Mouse (Mus musculus): ENCODE data around the gene Adam19. TPM values are rescaled to one million over a fixed set of nuclear protein-coding genes. Genes with fewer than 3 reads are reported as not detected.

Adam19 gene
- total RNA-seq, 2 experiments from 2014 or later = 5.7 to 5.8 TPM

DNA sequence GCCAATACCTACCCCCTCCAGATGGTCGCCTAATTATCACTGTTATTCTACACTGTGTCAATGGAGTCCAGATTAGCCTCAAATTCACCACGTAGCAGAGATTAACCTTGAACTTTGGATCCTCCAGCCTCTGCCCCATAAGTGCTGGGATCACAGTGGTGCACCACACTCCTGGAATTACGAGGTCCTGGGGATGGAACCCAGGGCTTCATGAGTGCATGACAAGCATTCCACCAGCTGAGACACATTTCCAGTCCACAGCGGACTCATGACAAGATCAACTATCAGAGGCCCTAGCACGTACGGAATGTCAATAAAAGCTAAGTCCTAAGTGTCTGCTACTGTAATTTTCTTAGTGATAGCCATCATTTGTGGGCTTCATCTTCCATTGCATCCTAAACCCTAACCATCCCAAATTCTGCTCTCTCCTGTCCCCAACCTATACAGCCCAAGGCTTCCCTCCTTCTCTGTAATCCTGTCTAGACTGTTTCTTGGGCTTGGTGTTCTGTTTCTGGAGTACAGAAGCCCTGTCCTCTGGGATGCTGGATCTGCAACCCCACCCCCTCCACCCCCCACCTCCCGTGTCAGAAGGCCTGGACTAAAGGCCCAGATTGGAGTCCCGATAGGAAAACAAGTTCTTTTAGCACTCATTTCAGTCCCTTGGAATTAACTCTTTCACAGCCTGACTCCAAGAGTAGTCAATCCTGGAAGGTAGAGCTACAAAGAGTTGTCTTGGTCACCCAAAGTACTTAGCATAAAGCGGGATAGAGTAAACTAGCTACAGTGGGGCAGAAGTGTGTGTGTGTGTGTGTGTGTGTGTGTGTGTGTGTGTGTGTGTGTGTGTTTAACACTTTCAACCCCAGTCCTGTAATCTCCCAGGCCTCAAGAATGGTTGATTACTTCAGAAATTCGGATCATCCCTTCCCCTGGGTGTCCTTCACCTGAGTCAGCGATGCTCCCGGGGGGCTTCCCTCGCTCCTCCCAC, 589 bp upstream of the Adam19 start:
- no peak for DNase-seq

DNA sequence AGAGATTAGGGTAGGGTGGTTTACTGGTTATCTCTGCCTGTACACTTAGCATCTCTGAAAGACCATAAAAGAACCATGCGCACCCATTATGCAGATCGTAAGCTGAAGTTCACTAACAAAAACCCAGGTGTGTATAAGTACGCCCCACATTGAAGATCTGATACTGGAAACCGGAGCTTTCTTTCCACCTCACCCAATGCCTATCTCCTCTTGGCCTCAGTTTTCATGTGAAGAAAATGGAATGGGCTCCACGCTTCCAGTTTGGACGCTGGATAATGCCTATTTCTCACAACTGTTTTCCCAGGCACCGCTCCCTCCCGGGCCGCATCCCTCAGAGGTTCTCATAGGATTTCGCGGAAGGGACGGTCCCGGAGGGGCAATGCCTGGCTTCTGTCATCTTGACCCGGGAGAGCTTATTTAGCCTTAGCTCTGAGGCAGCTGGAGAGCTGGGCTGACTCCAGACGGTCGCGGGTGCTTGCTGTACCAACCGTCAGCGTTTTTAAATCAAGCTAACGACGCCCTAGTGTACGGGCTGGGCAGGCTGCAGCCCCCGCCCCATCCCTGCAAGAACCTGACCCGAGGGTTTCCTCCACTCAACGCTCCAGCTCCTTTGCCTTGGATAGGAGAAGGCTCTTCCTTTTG, 1.1 kb downstream of the Adam19 start:
- DNase-seq = peak in 1 of 2 experiments; percentile 27

DNA sequence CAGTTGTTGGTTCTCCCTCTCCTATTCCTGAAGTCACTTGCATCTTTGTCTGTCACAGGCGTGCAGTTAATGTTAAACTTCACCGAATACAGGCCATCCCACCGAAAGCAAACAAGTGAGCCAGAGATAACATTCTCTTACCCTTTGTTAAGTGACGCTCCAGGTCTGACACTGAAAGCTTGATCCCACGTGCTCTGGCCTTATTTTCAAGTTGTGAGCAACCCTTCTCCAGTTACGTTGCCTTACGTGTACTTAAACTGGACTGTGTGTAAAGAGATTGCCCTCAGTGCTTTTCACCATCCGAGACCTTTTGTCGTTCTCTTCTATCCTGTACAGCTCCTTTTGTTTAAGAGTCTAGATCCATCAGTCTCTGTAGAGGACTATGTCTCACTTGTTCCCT, 2.2 kb downstream of the Adam19 start:
- DNase-seq = no peak

DNA sequence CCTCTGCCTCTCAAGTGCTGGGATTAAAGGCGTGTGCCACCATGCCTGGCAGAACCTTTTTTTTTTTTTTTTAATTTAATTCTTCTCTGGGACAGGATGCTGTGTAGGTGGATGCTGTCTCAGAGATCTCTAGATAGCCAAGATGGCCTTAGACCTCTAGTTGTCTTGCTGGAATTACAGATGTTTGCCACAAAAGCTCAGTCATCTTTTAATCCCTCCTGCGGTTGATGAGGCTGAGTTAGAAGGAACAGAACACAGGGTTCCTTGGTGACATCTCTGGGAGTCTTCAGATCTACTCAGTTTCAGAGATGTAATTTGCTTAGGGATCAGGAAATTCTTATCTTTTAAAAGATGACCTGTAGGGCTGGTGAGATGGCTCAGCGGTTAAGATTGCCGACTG, 3.1 kb downstream of the Adam19 start:
- DNase-seq = no peak

DNA sequence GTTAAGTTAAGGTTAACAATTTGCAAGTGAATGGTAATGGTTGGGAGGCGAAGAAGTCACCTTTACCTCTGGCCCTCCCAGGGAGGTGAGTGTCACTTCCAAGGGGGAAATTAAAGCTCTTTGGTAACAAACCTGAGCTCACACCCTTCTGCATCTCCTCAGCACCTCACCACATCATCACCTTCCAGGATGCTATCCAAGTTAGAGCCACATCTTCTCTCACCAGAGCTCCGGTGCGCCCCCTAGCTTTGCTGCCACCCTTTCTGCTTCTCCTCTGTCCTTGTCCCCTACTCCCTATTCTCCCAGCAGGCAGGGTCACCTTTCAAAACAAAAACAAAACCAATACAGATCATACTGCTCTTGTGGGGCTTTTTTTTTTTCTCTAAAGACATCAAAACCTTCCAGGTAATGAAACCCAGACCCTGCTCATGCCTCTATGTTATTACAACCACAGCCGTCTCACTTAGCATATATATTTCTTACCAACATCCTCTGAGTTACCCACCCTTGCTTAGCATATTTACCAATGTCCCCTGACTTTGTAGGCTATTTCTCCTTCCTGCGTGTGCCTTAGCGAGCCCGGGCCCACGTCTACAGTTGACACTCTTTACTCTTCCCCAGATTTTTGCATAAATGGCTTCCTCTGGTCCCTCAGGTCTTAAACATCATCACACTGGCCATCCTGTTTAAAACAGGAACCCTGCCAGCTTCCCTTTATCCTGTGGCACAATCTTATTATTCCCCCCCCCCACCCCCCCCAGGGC, 4.3 kb downstream of the Adam19 start:
- DNase-seq = peak; percentile 34 to 54

DNA sequence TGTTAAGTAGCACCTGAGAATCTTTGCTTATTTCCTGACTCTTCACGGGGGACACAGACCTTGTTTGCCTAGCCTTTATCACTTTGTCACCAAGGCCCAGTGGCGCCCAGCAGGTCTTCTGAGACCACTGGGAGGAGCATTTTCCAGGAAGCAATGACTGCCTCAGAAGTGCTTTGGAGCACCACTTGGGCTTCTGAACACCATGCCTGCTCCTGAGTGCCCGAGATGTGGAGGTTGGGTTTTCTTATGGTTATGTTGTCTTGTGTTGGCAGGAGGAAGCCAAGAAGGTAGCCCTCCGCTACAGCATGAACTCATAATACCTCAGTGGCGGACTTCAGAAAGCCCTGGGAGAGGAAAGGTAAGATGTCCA, 4.8 kb downstream of the Adam19 start:
- DNase-seq = no peak

DNA sequence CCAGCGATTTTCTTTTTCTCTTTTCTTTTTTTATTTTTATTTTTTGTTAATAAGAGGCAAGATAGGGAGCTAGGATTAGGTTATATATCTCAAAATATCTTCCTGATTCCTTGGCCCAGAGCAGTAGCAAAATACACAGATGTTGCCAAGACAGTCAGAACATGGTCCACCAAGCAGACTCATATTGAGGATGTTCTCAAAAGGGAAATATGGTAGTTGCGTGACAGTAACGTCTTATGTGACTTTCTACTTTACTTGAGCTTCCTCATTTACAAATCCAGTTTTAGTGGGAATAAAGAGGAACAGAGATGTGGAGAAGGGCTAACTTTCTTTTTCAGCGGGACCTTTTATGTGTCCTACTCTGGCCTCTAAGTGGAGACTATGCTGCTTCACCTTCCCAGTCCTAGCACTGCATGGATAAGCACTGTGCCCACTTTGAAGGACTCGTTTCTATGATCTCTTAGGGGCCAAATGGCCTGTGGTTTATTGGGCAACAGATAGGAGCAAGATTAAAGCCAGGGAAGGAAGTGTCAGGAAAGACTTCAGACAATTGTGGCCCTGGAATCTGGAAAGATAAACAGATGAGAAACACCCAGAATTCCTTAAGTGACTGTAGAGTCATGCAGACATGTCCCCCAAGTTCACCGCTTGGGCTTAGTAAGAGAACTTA, 6.1 kb downstream of the Adam19 start:
- DNase-seq = no peak

DNA sequence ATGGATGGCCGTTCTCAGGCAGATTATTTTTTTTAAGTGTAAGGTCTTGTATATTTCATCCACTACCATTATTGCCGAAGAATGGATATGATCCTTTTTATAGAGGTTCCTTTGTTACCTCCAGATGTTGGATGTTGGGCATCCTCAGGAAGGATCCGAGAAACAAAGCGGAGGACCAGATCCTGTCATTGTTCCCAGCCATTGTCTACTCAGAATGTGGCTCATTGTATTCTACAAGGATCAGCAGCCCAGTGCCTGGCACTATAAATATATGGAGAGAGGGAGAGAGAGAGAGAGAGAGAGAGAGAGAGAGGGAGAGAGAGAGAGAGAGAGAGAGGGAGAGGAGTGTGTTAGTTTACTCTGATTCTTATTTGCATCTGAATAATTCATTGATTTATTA, 6.8 kb downstream of the Adam19 start:
- DNase-seq = no peak

DNA sequence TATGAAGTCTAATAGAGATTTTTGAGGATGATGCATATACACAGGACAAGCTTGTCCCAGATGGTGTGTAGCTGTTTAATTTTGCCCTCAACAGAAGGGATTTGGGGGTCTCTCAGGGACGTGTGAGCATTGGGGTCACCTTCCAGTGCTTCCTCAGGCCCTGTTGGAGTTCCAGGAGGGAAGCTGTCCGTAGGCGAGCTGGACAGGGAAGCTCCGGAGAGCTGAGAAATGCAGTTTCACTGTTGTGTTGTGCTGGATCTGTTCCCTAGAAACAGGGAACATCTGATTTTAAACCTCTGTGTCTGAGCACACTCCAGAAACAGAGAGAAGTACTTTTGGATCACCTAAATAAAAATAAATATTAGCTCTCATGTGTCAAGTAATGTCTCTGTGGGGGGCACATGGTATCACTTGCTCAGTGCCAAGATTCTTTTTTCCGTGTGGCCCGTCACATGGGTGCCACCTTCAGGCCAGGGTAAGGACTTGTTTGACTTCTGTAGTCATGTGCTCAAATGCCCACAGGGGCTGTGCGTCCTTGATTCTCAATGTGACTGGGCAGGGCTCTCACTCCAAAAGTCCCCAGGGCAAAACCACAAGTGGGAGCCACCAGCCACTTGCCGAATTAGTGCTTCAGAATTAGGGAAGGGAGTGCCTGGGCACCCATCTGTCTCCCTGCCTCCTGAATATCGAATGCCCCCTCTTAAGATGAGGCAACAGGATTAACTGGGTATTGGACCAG, 7.4 kb downstream of the Adam19 start:
- DNase-seq = peak; percentile 27 to 43

DNA sequence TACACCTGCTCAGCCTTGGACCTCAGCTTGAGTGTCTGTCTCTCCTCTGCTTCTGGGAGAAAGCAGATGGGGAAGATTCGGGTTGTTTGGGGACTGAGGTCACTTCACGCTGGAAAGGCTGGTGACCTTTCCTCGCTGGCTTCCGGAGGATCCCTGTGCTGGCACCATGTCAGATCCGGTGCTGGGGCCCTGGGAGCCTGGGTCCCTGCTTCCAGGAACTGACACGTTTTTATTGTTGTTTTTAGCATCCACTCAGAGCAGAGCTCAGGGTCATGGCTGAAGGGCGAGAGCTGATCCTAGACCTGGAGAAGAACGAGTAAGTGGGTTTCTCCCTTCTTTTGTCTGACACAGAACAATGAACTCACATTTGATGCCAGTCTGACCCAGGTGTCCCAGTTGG, 9.0 kb downstream of the Adam19 start:
- DNase-seq = peak; percentile 55 to 59

DNA sequence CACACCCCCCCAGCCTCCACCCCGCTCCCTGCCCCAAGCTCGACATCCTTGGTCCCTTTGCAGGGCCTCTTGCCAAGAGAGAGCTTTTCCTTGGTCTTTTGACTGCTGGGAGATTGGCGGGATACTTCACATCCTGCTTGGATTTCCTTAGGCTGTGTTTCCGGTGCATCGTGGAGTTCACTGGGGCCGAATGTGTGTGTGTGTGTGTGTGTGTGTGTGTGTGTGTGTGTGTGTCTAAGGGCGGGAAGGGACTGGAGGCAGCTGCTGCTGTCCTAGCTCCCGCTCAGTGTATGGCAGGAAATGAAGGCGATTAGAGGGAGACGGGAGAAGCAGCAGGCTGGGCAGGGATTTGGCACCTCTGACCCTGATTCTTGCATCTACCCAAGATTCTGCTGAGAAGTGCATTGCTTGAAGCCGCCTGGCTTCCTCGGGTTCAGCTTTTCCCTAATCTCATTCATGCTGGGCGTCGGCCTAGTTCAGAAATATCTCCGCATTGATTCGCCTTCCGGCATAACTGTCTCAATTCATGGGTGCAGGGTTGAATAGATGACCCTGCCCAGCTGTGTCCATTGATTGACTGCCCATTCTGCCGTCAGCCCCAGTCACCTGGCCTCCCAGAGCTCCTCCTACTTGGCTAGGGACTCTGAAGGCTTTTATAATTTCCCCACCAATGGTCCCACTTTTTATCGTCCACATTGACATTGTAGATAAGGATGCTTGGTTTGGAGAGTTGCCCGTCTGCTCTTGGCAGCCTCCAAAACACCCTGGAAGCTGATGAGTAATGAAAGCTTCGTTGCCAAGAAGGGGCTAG, 9.6 kb downstream of the Adam19 start:
- peak; percentile 83 to 88 for DNase-seq

DNA sequence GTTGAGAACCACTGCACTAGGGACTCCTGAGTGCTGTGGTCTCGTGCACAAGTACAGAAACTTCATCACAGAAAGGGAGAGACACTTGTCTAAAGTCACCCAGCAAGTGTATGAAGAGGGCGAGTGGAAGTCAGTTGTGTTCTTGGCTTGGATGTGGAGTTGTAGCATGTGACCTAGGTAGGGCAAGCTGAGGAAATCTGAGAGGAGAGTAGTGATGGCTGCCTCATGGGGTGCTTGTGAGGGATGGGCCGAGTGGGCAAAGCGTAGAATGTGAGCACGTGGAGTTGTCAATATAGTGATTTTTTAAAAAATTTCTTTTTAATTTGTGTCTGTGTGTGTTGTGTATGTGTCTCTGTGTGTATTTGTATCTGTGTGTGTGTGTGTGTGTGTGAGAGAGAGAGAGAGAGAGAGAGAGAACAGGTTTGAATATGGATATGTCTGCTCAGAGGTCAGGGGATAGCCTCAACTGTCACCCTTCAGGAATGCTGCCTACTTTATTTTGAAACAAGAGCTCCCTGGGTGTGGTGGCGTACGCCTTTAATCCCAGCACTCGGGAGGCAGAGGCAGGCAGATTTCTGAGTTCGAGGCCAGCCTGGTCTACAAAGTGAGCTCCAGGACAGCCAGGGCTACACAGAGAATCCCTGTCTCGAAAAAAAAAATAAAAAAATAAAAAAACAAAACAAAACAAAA, 11.7 kb downstream of the Adam19 start:
- DNase-seq = no peak

DNA sequence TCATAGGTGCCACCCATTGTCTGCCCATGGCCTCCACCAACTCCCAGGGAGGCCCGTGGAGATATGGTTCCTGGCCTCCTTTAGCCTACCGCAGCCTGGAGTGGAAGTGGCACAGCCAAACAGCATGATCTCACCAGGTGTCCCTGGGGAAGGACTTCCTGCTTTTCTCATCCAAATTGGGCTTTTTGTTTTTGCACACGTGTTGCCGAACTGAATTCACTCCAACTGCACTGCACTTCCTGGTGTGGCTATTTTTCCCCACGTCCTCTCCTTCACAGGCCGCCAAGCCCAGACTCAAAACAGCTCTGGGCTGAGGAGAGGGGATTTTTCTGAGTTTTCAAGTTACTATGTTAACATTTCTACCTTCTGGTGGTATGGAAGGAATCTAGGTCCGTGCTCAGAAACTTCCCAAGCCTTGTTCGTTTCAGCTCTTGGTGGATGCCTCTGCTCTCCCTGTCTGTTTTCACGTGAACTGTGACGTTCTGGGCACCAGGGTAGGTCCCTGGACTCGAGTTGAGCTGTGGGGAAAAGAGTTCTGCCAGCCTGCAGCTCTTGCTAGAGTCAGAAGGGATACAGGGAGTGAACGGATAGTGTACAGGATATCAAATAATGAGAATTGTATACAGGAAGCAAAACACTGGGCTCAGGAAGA, 13.1 kb downstream of the Adam19 start:
- DNase-seq = peak in 1 of 2 experiments; percentile 50

DNA sequence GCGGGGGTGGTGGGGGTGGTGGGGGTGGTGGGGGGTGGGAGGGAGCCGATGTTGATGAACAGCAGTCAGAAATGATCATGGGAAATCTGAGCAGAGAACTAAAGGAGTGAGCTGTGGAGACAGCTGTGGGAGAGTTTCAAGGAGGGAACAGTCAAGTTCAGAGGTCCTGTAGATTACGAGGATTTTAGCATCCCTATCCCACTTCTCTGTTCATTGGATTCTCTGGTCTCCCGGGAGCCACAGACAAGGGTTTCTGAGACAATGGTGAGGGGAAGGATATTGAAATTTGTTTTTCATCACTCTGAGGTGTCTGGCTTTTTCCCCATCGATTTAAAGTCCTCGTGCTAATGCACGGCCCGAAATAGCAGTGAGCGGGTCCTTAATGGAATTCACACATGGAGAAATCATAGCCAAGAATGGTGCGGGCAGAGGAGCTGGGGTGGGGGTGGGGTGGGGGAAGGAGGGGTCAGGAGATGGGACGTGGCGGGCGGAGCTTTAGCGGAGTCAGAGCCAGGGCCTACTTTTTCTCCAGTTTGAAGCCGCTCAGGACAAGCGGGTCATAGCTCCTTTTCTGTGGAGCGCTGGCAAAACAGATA, 13.7 kb downstream of the Adam19 start:
- DNase-seq = no peak

DNA sequence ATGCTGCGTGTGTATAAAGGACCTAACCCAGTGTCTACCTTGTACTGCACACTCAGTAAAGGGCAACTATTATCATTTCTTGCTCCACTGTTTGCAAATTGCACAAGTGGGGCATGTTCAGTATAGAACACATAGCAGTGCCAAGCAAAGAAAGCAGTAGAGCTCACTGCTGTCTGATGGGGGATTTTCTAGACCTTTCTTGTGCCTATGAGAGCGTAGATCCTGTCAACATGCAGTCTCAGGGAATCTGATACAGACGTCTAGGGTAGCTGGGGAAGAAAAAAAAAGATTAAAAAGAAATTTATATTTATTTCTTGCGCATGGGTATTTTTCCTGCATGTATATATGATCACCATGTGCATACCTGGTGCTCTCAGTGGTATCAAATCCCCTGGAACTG, 14.4 kb downstream of the Adam19 start:
- no peak for DNase-seq

DNA sequence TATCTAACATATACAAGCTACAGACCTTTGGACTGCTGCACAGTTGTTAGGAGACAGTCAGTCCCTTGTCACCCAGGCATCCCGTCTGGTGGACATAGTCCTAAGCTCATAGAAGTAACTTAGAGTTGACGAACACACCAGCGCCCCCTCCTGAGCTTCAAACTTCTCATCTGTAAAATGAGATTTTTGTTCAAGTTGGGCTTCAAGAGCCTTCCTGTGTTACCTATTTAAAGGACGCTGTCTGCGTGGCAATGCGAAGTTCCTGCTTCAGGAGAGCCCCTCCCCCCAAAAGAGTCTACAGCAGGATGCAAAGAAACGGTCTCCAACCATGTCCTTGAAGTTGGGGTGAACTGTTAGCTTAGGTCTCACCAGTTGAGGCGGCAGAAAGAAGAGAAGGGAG, 15.0 kb downstream of the Adam19 start:
- no peak for DNase-seq

DNA sequence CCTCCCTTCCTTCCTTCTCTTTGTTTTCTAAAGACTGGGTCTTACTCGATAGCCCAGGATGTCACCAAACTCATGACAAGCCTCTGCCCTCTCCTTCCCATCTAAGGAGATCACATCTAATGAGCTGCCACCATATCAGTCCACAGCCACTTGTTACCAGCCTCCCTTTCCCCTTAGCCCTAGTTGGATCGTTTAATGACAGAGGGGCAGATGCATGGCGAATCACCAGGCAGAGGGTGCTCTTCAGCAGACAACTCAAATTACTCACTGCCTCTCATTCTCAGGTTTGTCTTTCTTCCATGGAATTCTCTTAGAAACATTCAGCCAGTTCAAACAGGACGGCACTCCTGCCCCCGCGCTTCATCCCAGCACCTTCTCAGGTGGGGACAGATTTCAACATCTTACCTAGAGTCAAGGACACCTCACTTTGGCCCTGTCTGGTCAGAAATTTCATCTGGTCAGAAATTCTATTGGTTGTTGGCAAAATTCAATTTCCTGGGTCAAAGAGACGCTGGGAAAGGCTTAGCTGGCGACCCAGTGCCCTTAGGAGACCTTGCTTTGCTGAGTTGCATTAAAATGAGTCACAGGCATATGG, 16.8 kb downstream of the Adam19 start:
- no peak for DNase-seq

DNA sequence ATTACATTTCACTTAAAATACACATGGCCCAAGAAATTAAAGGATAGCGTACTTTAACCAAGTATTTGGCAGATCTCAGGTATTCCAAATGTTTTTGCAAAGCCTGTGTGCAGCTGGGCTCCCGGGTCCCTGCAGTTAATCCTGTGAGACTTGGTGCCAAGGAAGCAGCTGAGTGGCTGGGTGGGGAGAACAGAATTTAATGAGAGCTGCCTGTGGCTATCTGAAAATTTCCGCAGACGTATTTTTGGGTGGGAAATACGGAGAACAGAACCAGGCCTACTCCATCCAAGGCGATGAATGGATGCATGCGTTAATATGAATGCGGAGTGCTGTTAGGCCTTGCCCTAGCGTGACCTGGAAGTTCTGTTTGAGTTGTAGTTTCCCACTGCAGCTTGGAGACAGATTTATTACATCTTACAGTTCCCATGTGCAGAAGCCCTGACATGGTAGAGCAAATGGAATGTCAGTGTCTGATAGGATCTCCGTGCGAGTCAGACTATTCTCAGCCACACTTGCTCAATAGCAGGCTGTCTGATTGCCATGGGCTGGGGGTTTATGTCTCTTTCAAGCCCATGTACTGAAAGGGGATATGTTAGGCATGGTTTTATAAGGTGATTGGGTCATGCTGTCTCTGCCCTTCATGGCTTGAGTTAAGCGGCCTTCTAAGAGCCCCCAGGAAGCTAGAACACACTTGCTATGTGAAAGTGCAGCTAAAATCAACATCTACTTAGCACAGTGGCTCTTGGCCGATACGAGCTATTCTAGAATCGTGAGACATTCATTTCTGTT, 17.5 kb downstream of the Adam19 start:
- no peak for DNase-seq
